Mouse (Mus musculus) cerebellum, adult 2 months (tissue): ENCODE measurements around the gene Nop58.

Source experiments
- CTCF ChIP-seq: fragments of 200-500 bp; IDR thresholded peaks from 2 replicates; pipeline ENCODE4 v1.5.1; 2011; ENCODE audit warnings: low read depth, mild to moderate bottlenecking, control low read depth, low read length, moderate library complexity, borderline replicate concordance; ENCODE audit not compliant: insufficient read depth
- POLR2A ChIP-seq: fragments of 200-500 bp; IDR thresholded peaks from 2 replicates; pipeline ENCODE4 v1.6.1; 2011; ENCODE audit warnings: low read length, control low read depth, borderline replicate concordance; ENCODE audit not compliant: insufficient read depth

DNA sequence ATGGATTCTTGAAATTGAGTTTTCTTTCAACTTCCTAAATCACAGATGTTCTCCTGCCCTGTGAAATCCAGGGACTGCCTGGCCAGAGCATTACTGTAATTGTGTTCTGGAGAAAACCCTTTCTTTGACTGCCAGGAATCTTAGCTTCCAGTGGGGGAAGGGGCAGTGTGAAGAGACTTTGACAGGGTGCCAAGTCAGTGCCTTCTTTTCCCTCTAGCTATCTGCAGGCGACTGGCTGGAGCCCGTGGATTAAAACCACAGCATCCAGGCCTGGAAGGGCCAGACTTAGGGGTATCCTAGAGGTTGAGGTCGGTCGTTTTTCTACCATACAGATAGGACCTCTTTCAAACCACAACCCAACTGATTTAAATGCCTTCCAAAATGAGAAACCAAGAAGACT, 40.9 kb downstream of the Nop58 start:
- TF ChIP-seq CTCF (no peak), POLR2A (no peak)
